Mouse (Mus musculus): Measurements from ENCODE around the gene Olfr497. TPM values are rescaled to one million over a fixed set of nuclear protein-coding genes. Genes with fewer than 3 reads are reported as not detected.

Olfr497 gene
- polyA plus RNA-seq (2014; fragmentation: Nextera tagmentation; extraction: Ambion mirVana), result not detected in 2 replicates

- Histone ChIP-seq H3K4me1 (ENCODE audit: insufficient read depth) (no peaks in the 10 kb centered on the region), H3K9me3 (ENCODE audit: low read depth, low read length) (no peaks in the 10 kb centered on the region), H3K36me3 (ENCODE audit: insufficient read depth) (no peaks in the 10 kb centered on the region), H3K27me3 (ENCODE audit: insufficient read depth, low read length) (no peaks in the 10 kb centered on the region), H3K4me3 (ENCODE audit: low read depth, low read length) (no peak within 1 kb of the TSS), H3K9ac (no peak within 1 kb of the TSS), H3K4me2 (no peak within 1 kb of the TSS), H3K27ac (ENCODE audit: low read depth) (no peak within 1 kb of the TSS)
- ATAC-seq (ENCODE audit: insufficient read depth), result no peak
- WGBS, result 68% methylated on average over 2 of the region's 2 CpGs
- TF ChIP-seq CTCF (IDR thresholded peaks at IDR 0.05; ENCODE audit: low read depth), result no peak
- no peak for DNase-seq
These were observed at the start of gene Olfr497 for GRCm38 (mm10) chr7:108420121-108420520. Gene Olfr497, plus strand, starts transcription at chr7:108420421.

DNA sequence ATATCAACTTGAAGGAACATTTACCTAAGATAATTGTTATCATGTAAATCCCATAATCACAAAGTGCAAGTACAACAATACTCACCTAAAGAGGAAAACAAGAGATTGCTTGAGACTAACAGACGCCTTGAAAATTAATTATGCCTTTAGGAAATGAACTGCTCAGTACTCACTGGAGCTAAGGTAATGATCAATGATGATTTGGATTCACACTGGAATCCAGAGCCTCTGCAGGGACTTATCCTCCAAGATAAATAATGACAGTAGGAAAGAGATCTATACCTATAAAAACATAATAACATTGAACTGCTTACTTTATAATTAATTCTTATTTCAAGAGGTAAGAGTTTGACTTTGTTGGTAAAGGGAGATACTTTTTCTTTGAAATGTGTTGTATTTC lies 27.4 kb upstream of the Olfr497 start, which contains the start of gene Olfr495:
Olfr495 (plus strand) TSS at position 301 of the 400 bp plus-strand sequence.
- no peak for TF ChIP-seq CTCF (IDR thresholded peaks at IDR 0.05; ENCODE audit: low read depth)
- 47% methylated on average over 1 of the region's 1 CpGs for WGBS
- H3K27ac ChIP-seq (ENCODE audit: low read depth), result no peak within 1 kb of the TSS
- H3K4me1 ChIP-seq (ENCODE audit: insufficient read depth), result no peaks in the 10 kb centered on the region
- H3K9me3 ChIP-seq (ENCODE audit: low read depth, low read length), result no peaks in the 10 kb centered on the region
- ATAC-seq (ENCODE audit: insufficient read depth), result no peak
- no peak within 1 kb of the TSS for H3K9ac ChIP-seq
- H3K4me3 ChIP-seq (ENCODE audit: low read depth, low read length), result no peak within 1 kb of the TSS
- no peak within 1 kb of the TSS for H3K4me2 ChIP-seq
- no peaks in the 10 kb centered on the region for H3K27me3 ChIP-seq (ENCODE audit: insufficient read depth, low read length)
- no peak for DNase-seq
- H3K36me3 ChIP-seq (ENCODE audit: insufficient read depth), result no peaks in the 10 kb centered on the region

GRCm38 (mm10) chr7:108465026-108465425 lies 44.8 kb downstream of the Olfr497 start, which contains the start of gene Olfr498:
Gene Olfr498, plus strand, starts transcription at chr7:108465326.
- DNase-seq (no peak), ATAC-seq (ENCODE audit: insufficient read depth) (no peak)
- H3K27me3 ChIP-seq (ENCODE audit: insufficient read depth, low read length), result no peaks in the 10 kb centered on the region
- H3K9ac ChIP-seq, result no peak within 1 kb of the TSS
- WGBS, result 89% methylated on average over 1 of the region's 1 CpGs
- H3K4me1 ChIP-seq (ENCODE audit: insufficient read depth), result no peaks in the 10 kb centered on the region
- H3K9me3 ChIP-seq (ENCODE audit: low read depth, low read length), result no peaks in the 10 kb centered on the region
- H3K4me2 ChIP-seq, result no peak within 1 kb of the TSS
- H3K4me3 ChIP-seq (ENCODE audit: low read depth, low read length), result no peak within 1 kb of the TSS
- H3K27ac ChIP-seq (ENCODE audit: low read depth), result no peak within 1 kb of the TSS
- H3K36me3 ChIP-seq (ENCODE audit: insufficient read depth), result no peaks in the 10 kb centered on the region
- no peak for TF ChIP-seq CTCF (IDR thresholded peaks at IDR 0.05; ENCODE audit: low read depth)

Other genes with a start within 250 kb of the Olfr497 start
- gene Olfr486, start 247.7 kb upstream of the Olfr497 start, polyA plus RNA-seq (2014; fragmentation: Nextera tagmentation; extraction: Ambion mirVana), result not detected in 2 replicates
- gene Olfr487, start 205.8 kb upstream of the Olfr497 start, polyA plus RNA-seq (2014; fragmentation: Nextera tagmentation; extraction: Ambion mirVana), result not detected in 2 replicates
- gene Olfr488, start 162.1 kb upstream of the Olfr497 start, polyA plus RNA-seq (2014; fragmentation: Nextera tagmentation; extraction: Ambion mirVana), result not detected in 2 replicates
- not detected in 2 replicates for gene Olfr490, start 131.5 kb upstream of the Olfr497 start, polyA plus RNA-seq (2014; fragmentation: Nextera tagmentation; extraction: Ambion mirVana)
- gene Olfr491, start 107.0 kb upstream of the Olfr497 start, polyA plus RNA-seq (2014; fragmentation: Nextera tagmentation; extraction: Ambion mirVana), result not detected in 2 replicates
- not detected in 2 replicates for gene Olfr492, start 96.7 kb upstream of the Olfr497 start, polyA plus RNA-seq (2014; fragmentation: Nextera tagmentation; extraction: Ambion mirVana)
- not detected in 2 replicates for gene Olfr493, start 73.4 kb upstream of the Olfr497 start, polyA plus RNA-seq (2014; fragmentation: Nextera tagmentation; extraction: Ambion mirVana)
- gene Olfr494, start 55.1 kb upstream of the Olfr497 start, polyA plus RNA-seq (2014; fragmentation: Nextera tagmentation; extraction: Ambion mirVana), result not detected in 2 replicates
- gene Olfr495, start 27.3 kb upstream of the Olfr497 start, polyA plus RNA-seq (2014; fragmentation: Nextera tagmentation; extraction: Ambion mirVana), result not detected in 2 replicates
- not detected in 2 replicates for gene Olfr498, start 44.9 kb downstream of the Olfr497 start, polyA plus RNA-seq (2014; fragmentation: Nextera tagmentation; extraction: Ambion mirVana)
- not detected in 2 replicates for gene Olfr502, start 104.6 kb downstream of the Olfr497 start, polyA plus RNA-seq (2014; fragmentation: Nextera tagmentation; extraction: Ambion mirVana)
- not detected in 2 replicates for gene Olfr503, start 124.1 kb downstream of the Olfr497 start, polyA plus RNA-seq (2014; fragmentation: Nextera tagmentation; extraction: Ambion mirVana)
- not detected in 2 replicates for gene Olfr504, start 145.4 kb downstream of the Olfr497 start, polyA plus RNA-seq (2014; fragmentation: Nextera tagmentation; extraction: Ambion mirVana)
- not detected in 2 replicates for gene Olfr506, start 190.4 kb downstream of the Olfr497 start, polyA plus RNA-seq (2014; fragmentation: Nextera tagmentation; extraction: Ambion mirVana)
- not detected in 2 replicates for gene Olfr507, start 201.4 kb downstream of the Olfr497 start, polyA plus RNA-seq (2014; fragmentation: Nextera tagmentation; extraction: Ambion mirVana)
- not detected in 2 replicates for gene Olfr508, start 209.6 kb downstream of the Olfr497 start, polyA plus RNA-seq (2014; fragmentation: Nextera tagmentation; extraction: Ambion mirVana)
- 0.05 TPM in 1 of 2 replicates, not detected in the other for gene Olfr509, start 231.5 kb downstream of the Olfr497 start, polyA plus RNA-seq (2014; fragmentation: Nextera tagmentation; extraction: Ambion mirVana)
- not detected in 2 replicates for gene Olfr510, start 246.0 kb downstream of the Olfr497 start, polyA plus RNA-seq (2014; fragmentation: Nextera tagmentation; extraction: Ambion mirVana)